In the genomic region with DNA sequence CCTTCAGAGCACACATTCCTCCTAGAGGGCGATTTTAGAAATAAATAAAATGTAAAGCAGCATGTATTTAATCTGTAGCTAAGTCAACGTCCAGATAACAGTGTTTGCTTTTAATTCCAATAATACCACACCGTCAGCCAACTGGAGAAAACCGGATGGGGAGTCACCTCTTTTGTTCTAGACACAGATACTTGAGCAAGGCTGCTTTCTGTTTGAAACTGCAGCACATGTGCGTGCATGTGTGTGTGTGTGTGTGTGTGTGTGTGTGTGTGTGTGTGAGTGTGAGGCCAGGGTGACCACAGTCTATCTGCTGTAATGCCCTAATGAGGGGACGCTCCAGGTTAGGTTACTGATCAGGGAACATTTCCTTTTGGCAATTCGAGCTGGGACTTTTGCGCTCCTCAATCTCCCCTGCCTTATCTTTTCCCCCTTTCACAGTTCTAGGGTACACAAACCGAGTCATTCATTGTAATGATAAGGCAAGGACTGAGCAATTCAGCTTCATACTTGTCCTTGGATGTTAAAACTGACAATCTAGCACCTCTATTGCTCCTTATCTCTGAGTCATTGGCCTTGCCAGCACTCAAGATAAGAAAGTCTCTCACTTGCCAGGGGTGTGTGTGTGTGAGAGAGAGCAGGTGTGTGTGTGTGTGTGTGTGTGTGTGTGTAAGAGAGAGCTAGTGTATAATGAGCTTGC, we compare ENCODE assay signal across 22 mouse cellular contexts. TPM values are rescaled to one million over a fixed set of nuclear protein-coding genes. Genes with fewer than 3 reads are reported as not detected.
A peak's percentile ranks its signal among the peaks of the same experiment; 100 is the strongest.
DNase-seq lines count a peak whose midpoint lies in the region; ATAC-seq and TF ChIP-seq lines count a peak whose summit lies in the region.
"Had no signal": no experiment of that assay in that cellular context is flagged by ENCODE, and none has a peak within 500 bp of the region (broad histone marks: within the 10 kb centered on the region; RNA-seq: fewer than 3 reads in every experiment).

No protein-coding gene starts in this region.

- intact Hi-C loops in heart, postnatal 10 days (cut with DNase I), result no loop called here

- in situ Hi-C loops in Patski (cut with MboI; ENCODE audit: low pct_unique_long_range_greater_than_20kb), result no loop called here

- no peaks in the 10 kb centered on the region for H3K9me3 ChIP-seq in kidney, embryonic 16.5 days (ENCODE audit: low read length)
- H3K9me3 ChIP-seq: hindbrain, embryonic 15.5 days; limb, embryonic 10.5 days; liver, embryonic 13.5 days; midbrain, embryonic 13.5 days; neural tube, embryonic 15.5 days had no signal

- H3K27me3 ChIP-seq in kidney, embryonic 16.5 days (ENCODE audit: insufficient read depth, low read length), result no peaks in the 10 kb centered on the region
- no peaks in the 10 kb centered on the region for H3K27me3 ChIP-seq in Patski
- H3K27me3 ChIP-seq: hindbrain, embryonic 15.5 days; midbrain, embryonic 13.5 days had no signal

- no peaks in the 10 kb centered on the region for H3K36me3 ChIP-seq in kidney, embryonic 16.5 days (ENCODE audit: insufficient read depth, low read length)
- H3K36me3 ChIP-seq: hindbrain, embryonic 15.5 days; limb, embryonic 10.5 days; liver, embryonic 13.5 days; midbrain, embryonic 13.5 days; neural tube, embryonic 15.5 days had no signal

- DNase-seq in heart, adult 11 months, result peak; percentile 83
- no peak for DNase-seq in heart, postnatal 10 days
- DNase-seq in kidney, postnatal 10 days, result no peak
- DNase-seq in Patski (ENCODE audit: low read depth, low spot score), result no peak
- peak; percentile 45 for DNase-seq in lung, postnatal 36 days
- DNase-seq in urinary bladder, postnatal 36 days (ENCODE audit: low spot score in 2 of 2), result no peak
- DNase-seq in gastrocnemius, postnatal 4 days (ENCODE audit: low spot score in 2 of 2), result no peak
- DNase-seq: adrenal gland, adult 2 months; cerebellum, adult 9-11 months; forebrain, postnatal 0 days; gastrocnemius, adult 2 months; kidney, adult 9 months; liver, embryonic 13.5 days; retina, postnatal 1 day had no signal

- POLR2A ChIA-PET in Patski (lab: Charles Lee), result interaction anchor here (0.9 to 1.5 kb wide), 2 partner anchors 12 to 14 kb away, joined by 3 to 4 read pairs; no protein-coding TSS in a partner anchor

- H3K27ac ChIP-seq in kidney, embryonic 16.5 days (ENCODE audit: low read length), result peak overlapping the region; percentile 60; the same call in 1 of the 2 replicates
- H3K27ac ChIP-seq: gastrocnemius, adult 2 months; hindbrain, embryonic 15.5 days; layer of hippocampus, adult 2 months; limb, embryonic 10.5 days; liver, embryonic 13.5 days; midbrain, embryonic 13.5 days; neural tube, embryonic 15.5 days had no signal

- CTCF ChIA-PET in Patski (lab: Charles Lee), result interaction anchor here (0.8 to 1.7 kb wide), 7 partner anchors 8 to 124 kb away, joined by 3 to 4 read pairs (median 3); no protein-coding TSS in a partner anchor

- 34% methylated on average over 9 of the region's 9 CpGs for WGBS in kidney, embryonic 16.5 days

- H3K9ac ChIP-seq in kidney, embryonic 16.5 days (replicated peaks; ENCODE audit: low read length), result no peak overlapping the region
- H3K9ac ChIP-seq: forebrain, postnatal 0 days; hindbrain, embryonic 15.5 days; liver, embryonic 13.5 days; midbrain, embryonic 13.5 days; neural tube, embryonic 15.5 days had no signal

- ATAC-seq in kidney, embryonic 16.5 days (ENCODE audit: low FRiP score, low TSS enrichment), result 0 out of 2 replicates have a peak, but pooled peaks have one; percentile 5
- ATAC-seq in Patski, result peak; percentile 38
- ATAC-seq: forebrain, postnatal 0 days; midbrain, embryonic 13.5 days had no signal

- H3K4me3 ChIP-seq in kidney, embryonic 16.5 days (ENCODE audit: low read length), result no peak overlapping the region
- H3K4me3 ChIP-seq: gastrocnemius, adult 2 months; hindbrain, embryonic 15.5 days; layer of hippocampus, adult 2 months; limb, embryonic 10.5 days; liver, embryonic 13.5 days; midbrain, embryonic 13.5 days; myocyte; neural tube, embryonic 15.5 days had no signal

- no peak for TF ChIP-seq CTCF in Patski (IDR thresholded peaks at IDR 0.05)

- H3K4me2 ChIP-seq in kidney, embryonic 16.5 days (replicated peaks; ENCODE audit: low read depth, low read length), result no peak overlapping the region
- H3K4me2 ChIP-seq: hindbrain, embryonic 15.5 days; liver, embryonic 13.5 days; midbrain, embryonic 13.5 days; neural tube, embryonic 15.5 days had no signal

- H3K4me1 ChIP-seq in kidney, embryonic 16.5 days (ENCODE audit: insufficient read depth, low read length), result peaks cover 30% of the 10 kb centered on the region

RNA-seq across cellular contexts. Expression of gene Lrig3, which starts 4.4 kb away (rescaled TPM):
- total RNA-seq in heart, postnatal 10 days (2021), result 1 to 10 TPM; 3.0 TPM
- 18.1 and 22.7 TPM in 2 replicates for polyA plus RNA-seq in kidney, embryonic 16.5 days (2015; fragmentation: Nextera tagmentation; extraction: Ambion mirVana)
- polyA plus RNA-seq in Patski (2021), result 41.9 TPM
- total RNA-seq in gastrocnemius, postnatal 4 days (2021), result 10 to 100 TPM; 16.6 to 17.4 TPM
- total RNA-seq: MEL had no signal

Comparison
In these comparisons a context has a peak if more than half of its experiments do, and no peak if none do; other contexts are left out.
1. DNase-seq: peak in heart, adult 11 months (single experiment) and lung, postnatal 36 days (single experiment); none in heart, postnatal 10 days (0 of 2), kidney, postnatal 10 days (single experiment), Patski (single experiment), urinary bladder, postnatal 36 days (0 of 2) and gastrocnemius, postnatal 4 days (0 of 2).
2. RNA of gene Lrig3, which starts 4.4 kb away (total RNA-seq): 16.6 to 17.4 TPM in gastrocnemius, postnatal 4 days; 3.0 TPM in heart, postnatal 10 days; every median in the first group is over 4 times any median in the second.